Mouse (Mus musculus): ENCODE results near the gene 1700012B07Rik. TPM values are rescaled to one million over a fixed set of nuclear protein-coding genes. Genes with fewer than 3 reads are reported as not detected.

1700012B07Rik gene
- not detected in 2 replicates for total RNA-seq (2014; fragmentation: Nextera tagmentation)
- 0.11 TPM in 1 of 2 replicates, not detected in the other for total RNA-seq (2017)
- not detected in 2 replicates for polyA plus RNA-seq (2012)

GRCm38 (mm10) chr11:109827946-109828345, at the start of gene 1700012B07Rik:
Gene 1700012B07Rik (minus strand): TSS chr11:109828046.
- Histone ChIP-seq H3K9me3 (replicated peaks) (peaks cover 38% of the 10 kb centered on the region), H3K27me3 (ENCODE audit: insufficient read depth, low read length) (no peaks in the 10 kb centered on the region), H3K4me1 (ENCODE audit: insufficient read depth, low read depth, low read length) (no peaks in the 10 kb centered on the region), H3K36me3 (replicated peaks) (no peaks in the 10 kb centered on the region), H3K4me3 (ENCODE audit: low read depth, low read length) (no peak within 1 kb of the TSS)
- DNase-seq (ENCODE audit: low spot score) = no peak
- ATAC-seq (ENCODE audit: extremely low read depth, insufficient number of reproducible peaks, low FRiP score, poor library complexity, severe bottlenecking) = no peak
- no peak for TF ChIP-seq CTCF (IDR thresholded peaks at IDR 0.05; ENCODE audit: low read depth, low read length)
- no peak for TF ChIP-seq POLR2AphosphoS5 (IDR thresholded peaks at IDR 0.05; ENCODE audit: insufficient replicate concordance, low read depth, low read length)

DNA sequence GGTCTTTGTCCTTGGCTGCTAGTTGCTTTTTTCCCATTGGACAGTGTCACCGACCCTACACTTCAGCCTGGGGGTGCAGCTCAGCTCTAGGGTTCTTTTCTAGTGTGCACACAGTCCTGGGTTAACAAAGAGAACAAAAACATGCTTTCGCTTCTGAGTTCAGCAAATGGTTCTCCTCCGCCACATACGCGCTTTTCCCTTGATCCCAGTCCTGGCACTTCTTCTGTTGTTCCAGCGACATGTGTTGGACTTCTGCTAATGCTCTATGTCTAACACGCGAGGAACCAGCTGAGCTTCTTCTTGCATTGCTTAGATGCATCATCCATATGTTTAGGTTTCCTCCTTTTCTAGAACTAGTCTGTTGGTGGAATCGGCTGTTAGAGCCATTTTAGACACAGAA, 48.9 kb upstream of the 1700012B07Rik start:
- Histone ChIP-seq H3K4me3 (ENCODE audit: low read depth, low read length) (no peak overlapping the region), H3K36me3 (replicated peaks) (no peaks in the 10 kb centered on the region), H3K9me3 (replicated peaks) (peaks cover 62% of the 10 kb centered on the region), H3K27me3 (ENCODE audit: insufficient read depth, low read length) (no peaks in the 10 kb centered on the region), H3K4me1 (ENCODE audit: insufficient read depth, low read depth, low read length) (no peaks in the 10 kb centered on the region)
- TF ChIP-seq TAL1 (conservative IDR thresholded peaks at IDR 0.05; ENCODE audit: low read depth, low read length) (no peak), POLR2AphosphoS5 (IDR thresholded peaks at IDR 0.05; ENCODE audit: insufficient replicate concordance, low read depth, low read length) (no peak), CTCF (IDR thresholded peaks at IDR 0.05; ENCODE audit: low read depth, low read length) (no peak), GATA2 (IDR thresholded peaks at IDR 0.05; ENCODE audit: borderline replicate concordance, low read depth, low read length) (no peak), GATA1 (IDR thresholded peaks at IDR 0.05; ENCODE audit: borderline replicate concordance, low read length) (no peak)
- ATAC-seq (ENCODE audit: extremely low read depth, insufficient number of reproducible peaks, low FRiP score, poor library complexity, severe bottlenecking) = no peak
- DNase-seq (ENCODE audit: low spot score) = no peak

GRCm38 (mm10) chr11:109875834-109876233, 48.0 kb upstream of the 1700012B07Rik start:
- DNase-seq (ENCODE audit: low spot score) (no peak), ATAC-seq (ENCODE audit: extremely low read depth, insufficient number of reproducible peaks, low FRiP score, poor library complexity, severe bottlenecking) (no peak)
- Histone ChIP-seq H3K9me3 (replicated peaks) (peaks cover 66% of the 10 kb centered on the region), H3K4me1 (ENCODE audit: insufficient read depth, low read depth, low read length) (no peaks in the 10 kb centered on the region), H3K27me3 (ENCODE audit: insufficient read depth, low read length) (no peaks in the 10 kb centered on the region), H3K4me3 (ENCODE audit: low read depth, low read length) (no peak overlapping the region), H3K36me3 (replicated peaks) (no peaks in the 10 kb centered on the region)
- TF ChIP-seq TAL1 (conservative IDR thresholded peaks at IDR 0.05; ENCODE audit: low read depth, low read length) (no peak), GATA1 (IDR thresholded peaks at IDR 0.05; ENCODE audit: borderline replicate concordance, low read length) (no peak), CTCF (IDR thresholded peaks at IDR 0.05; ENCODE audit: low read depth, low read length) (no peak), POLR2AphosphoS5 (IDR thresholded peaks at IDR 0.05; ENCODE audit: insufficient replicate concordance, low read depth, low read length) (no peak), GATA2 (IDR thresholded peaks at IDR 0.05; ENCODE audit: borderline replicate concordance, low read depth, low read length) (no peak)

- Histone ChIP-seq H3K4me1 (ENCODE audit: insufficient read depth, low read depth, low read length) (no peaks in the 10 kb centered on the region), H3K4me3 (ENCODE audit: low read depth, low read length) (no peak overlapping the region), H3K36me3 (replicated peaks) (no peaks in the 10 kb centered on the region), H3K27me3 (ENCODE audit: insufficient read depth, low read length) (no peaks in the 10 kb centered on the region), H3K9me3 (replicated peaks) (peaks cover 62% of the 10 kb centered on the region)
- TF ChIP-seq GATA1 (IDR thresholded peaks at IDR 0.05; ENCODE audit: borderline replicate concordance, low read length) = no peak
- TF ChIP-seq TAL1 (conservative IDR thresholded peaks at IDR 0.05; ENCODE audit: low read depth, low read length) = no peak
- DNase-seq (ENCODE audit: low spot score) (no peak), ATAC-seq (ENCODE audit: extremely low read depth, insufficient number of reproducible peaks, low FRiP score, poor library complexity, severe bottlenecking) (no peak)
Observed at GRCm38 (mm10) chr11:109875525-109875802, 47.6 kb upstream of the 1700012B07Rik start.

- DNase-seq (ENCODE audit: low spot score) (no peak), ATAC-seq (ENCODE audit: extremely low read depth, insufficient number of reproducible peaks, low FRiP score, poor library complexity, severe bottlenecking) (no peak)
- Histone ChIP-seq H3K4me1 (ENCODE audit: insufficient read depth, low read depth, low read length) (no peaks in the 10 kb centered on the region), H3K9me3 (replicated peaks) (peaks cover 62% of the 10 kb centered on the region), H3K36me3 (replicated peaks) (no peaks in the 10 kb centered on the region), H3K27me3 (ENCODE audit: insufficient read depth, low read length) (no peaks in the 10 kb centered on the region), H3K4me3 (ENCODE audit: low read depth, low read length) (no peak overlapping the region)
- TF ChIP-seq TAL1 (conservative IDR thresholded peaks at IDR 0.05; ENCODE audit: low read depth, low read length) = no peak
- no peak for TF ChIP-seq GATA2 (IDR thresholded peaks at IDR 0.05; ENCODE audit: borderline replicate concordance, low read depth, low read length)
- no peak for TF ChIP-seq POLR2AphosphoS5 (IDR thresholded peaks at IDR 0.05; ENCODE audit: insufficient replicate concordance, low read depth, low read length)
- TF ChIP-seq GATA1 (IDR thresholded peaks at IDR 0.05; ENCODE audit: borderline replicate concordance, low read length) = no peak
- no peak for TF ChIP-seq CTCF (IDR thresholded peaks at IDR 0.05; ENCODE audit: low read depth, low read length)
Observed at GRCm38 (mm10) chr11:109874651-109875524, 47.0 kb upstream of the 1700012B07Rik start.

DNA sequence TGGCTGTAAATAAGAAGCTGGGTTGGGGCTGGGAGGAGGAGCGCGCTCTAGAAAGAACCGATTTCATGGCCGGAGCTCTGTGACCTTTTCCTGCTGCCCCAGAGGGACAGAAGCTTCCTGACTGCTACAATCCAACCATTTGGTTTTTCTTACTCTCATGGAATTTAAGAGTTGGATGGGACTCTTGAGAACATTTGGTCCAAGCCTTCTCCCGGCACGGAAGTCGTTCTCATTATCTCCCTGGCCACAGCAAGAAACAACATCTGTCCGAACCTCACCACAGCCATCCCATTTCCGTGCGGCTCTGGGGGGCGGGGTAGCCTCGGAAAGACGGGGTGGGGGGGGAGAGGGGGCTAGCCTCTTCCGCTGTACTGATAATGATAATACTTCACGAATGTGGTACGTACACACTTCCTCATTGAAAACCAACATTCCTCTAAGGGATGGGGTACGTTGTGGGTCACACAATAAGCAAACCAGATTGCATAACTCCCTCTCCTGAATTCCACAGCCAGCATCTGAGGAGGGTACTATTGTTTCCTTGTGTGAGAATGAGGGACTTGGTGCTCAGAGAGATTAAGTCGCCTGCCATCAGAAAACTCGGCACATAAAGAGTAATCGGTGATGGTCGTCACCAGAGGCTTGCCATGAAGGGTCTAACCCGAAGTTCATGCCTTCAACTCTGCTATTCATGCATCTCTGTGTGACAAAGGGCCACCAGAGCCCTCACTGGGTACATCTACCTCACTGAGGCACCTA, 46.2 kb upstream of the 1700012B07Rik start:
- H3K9me3 ChIP-seq (replicated peaks) = peaks cover 56% of the 10 kb centered on the region
- ATAC-seq (ENCODE audit: extremely low read depth, insufficient number of reproducible peaks, low FRiP score, poor library complexity, severe bottlenecking) (no peak), DNase-seq (ENCODE audit: low spot score) (no peak)
- TF ChIP-seq GATA1 (IDR thresholded peaks at IDR 0.05; ENCODE audit: borderline replicate concordance, low read length) (no peak), GATA2 (IDR thresholded peaks at IDR 0.05; ENCODE audit: borderline replicate concordance, low read depth, low read length) (no peak), TAL1 (conservative IDR thresholded peaks at IDR 0.05; ENCODE audit: low read depth, low read length) (no peak), CTCF (IDR thresholded peaks at IDR 0.05; ENCODE audit: low read depth, low read length) (no peak), POLR2AphosphoS5 (IDR thresholded peaks at IDR 0.05; ENCODE audit: insufficient replicate concordance, low read depth, low read length) (no peak)
- no peaks in the 10 kb centered on the region for H3K4me1 ChIP-seq (ENCODE audit: insufficient read depth, low read depth, low read length)
- no peaks in the 10 kb centered on the region for H3K36me3 ChIP-seq (replicated peaks)
- H3K27me3 ChIP-seq (ENCODE audit: insufficient read depth, low read length) = no peaks in the 10 kb centered on the region
- no peak overlapping the region for H3K4me3 ChIP-seq (ENCODE audit: low read depth, low read length)

Data from G1E (cell line).